Mouse (Mus musculus) adipocyte (in vitro differentiated cells): ENCODE results near the gene Ap1g2.

Experiments used
- DNase-seq: peaks from one replicate; pipeline ENCODE4 v3.0.0-alpha.2; 2016; ENCODE audit warnings: low spot score

The Ap1g2 gene

GRCm38 (mm10) chr14:55089199-55089947 lies 17.0 kb downstream of the Ap1g2 start:
- DNase-seq, result no peak

GRCm38 (mm10) chr14:55086009-55086514 lies 20.3 kb downstream of the Ap1g2 start:
- DNase-seq, result no peak

- DNase-seq, result no peak
These were observed 20.9 kb downstream of the Ap1g2 start for GRCm38 (mm10) chr14:55085324-55086008.

GRCm38 (mm10) chr14:55083481-55083880 lies 22.9 kb downstream of the Ap1g2 start:
- DNase-seq, result peak; percentile 20

GRCm38 (mm10) chr14:55081105-55081504 lies 25.3 kb downstream of the Ap1g2 start:
- DNase-seq, result no peak

GRCm38 (mm10) chr14:55079214-55079970 lies 27.0 kb downstream of the Ap1g2 start:
- DNase-seq, result peak; percentile 23

- no peak for DNase-seq
These were observed 27.9 kb downstream of the Ap1g2 start for GRCm38 (mm10) chr14:55078366-55078989.

GRCm38 (mm10) chr14:55077481-55078365 lies 28.7 kb downstream of the Ap1g2 start:
- no peak for DNase-seq

GRCm38 (mm10) chr14:55076956-55077355 lies 29.4 kb downstream of the Ap1g2 start:
- DNase-seq, result no peak

GRCm38 (mm10) chr14:55076224-55076623 lies 30.2 kb downstream of the Ap1g2 start:
- no peak for DNase-seq

- no peak for DNase-seq
These were observed 32.0 kb downstream of the Ap1g2 start for GRCm38 (mm10) chr14:55074416-55074815.

GRCm38 (mm10) chr14:55071756-55072155 lies 34.6 kb downstream of the Ap1g2 start:
- DNase-seq, result no peak

- DNase-seq, result no peak
These were observed 40.4 kb downstream of the Ap1g2 start for GRCm38 (mm10) chr14:55066042-55066441.

GRCm38 (mm10) chr14:55065391-55065790 lies 41.0 kb downstream of the Ap1g2 start:
- no peak for DNase-seq

GRCm38 (mm10) chr14:55064481-55065370 lies 41.7 kb downstream of the Ap1g2 start:
- no peak for DNase-seq

GRCm38 (mm10) chr14:55063581-55064381 lies 42.6 kb downstream of the Ap1g2 start:
- DNase-seq, result no peak

GRCm38 (mm10) chr14:55063117-55063516 lies 43.3 kb downstream of the Ap1g2 start:
- no peak for DNase-seq

GRCm38 (mm10) chr14:55062626-55063025 lies 43.8 kb downstream of the Ap1g2 start:
- DNase-seq, result no peak

GRCm38 (mm10) chr14:55061845-55062244 lies 44.5 kb downstream of the Ap1g2 start:
- no peak for DNase-seq
